ENCODE assay signal across 8 mouse cellular contexts in the genomic region with DNA sequence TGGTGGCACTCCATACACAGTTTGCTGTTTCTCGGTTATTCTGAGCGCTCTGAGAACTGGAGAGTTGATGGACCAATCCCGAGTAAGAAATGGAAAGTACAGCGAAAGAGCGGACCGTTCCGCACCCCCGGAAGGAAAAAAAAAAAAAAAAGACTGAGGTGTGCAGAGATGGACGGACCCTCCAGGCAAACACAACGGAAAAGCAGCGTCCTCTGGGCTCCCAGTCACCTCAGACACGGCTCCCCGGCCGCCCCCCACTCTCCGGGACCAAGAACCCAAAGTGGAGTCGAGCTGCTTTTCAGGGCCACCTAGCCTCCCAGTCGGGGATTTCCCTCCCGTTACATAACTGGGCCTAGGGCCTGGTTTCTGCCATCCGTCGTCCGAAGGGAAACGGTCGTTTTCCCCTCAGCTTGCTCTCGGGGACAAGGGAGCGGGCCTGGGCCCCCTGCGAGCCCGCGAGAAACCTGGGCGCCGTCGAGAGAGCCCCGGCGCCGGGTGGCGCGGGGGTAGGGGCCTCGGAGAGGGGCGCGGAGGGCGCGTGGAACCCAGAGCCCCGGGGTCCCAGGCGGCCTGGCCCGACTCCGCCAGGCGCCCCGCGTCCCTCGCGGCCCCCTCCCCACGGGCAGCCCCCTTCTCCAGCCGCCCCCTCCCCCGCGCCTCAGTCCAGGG. TPM values are rescaled to one million over a fixed set of nuclear protein-coding genes. Genes with fewer than 3 reads are reported as not detected.
DNase-seq lines count a peak whose midpoint lies in the region; ATAC-seq lines count a peak whose summit lies in the region.

No protein-coding gene starts in this region.

- intact Hi-C loops in heart, postnatal 25 days (cut with DNase I), result no loop called here

- peak; percentile 94 for DNase-seq in heart, adult 11 months
- DNase-seq in heart, postnatal 25 days (ENCODE audit: low spot score), result no peak
- DNase-seq in brain, adult 2 months (ENCODE audit: low read depth, low spot score), result peak; percentile 51
- DNase-seq in fibroblast of lung, adult 2 months (ENCODE audit: low read depth), result peak; percentile 20
- peak; percentile 16 to 22 for DNase-seq in left cerebral cortex, adult 8-10 months (ENCODE audit: low spot score in 2 of 2)
- DNase-seq in right cerebral cortex, postnatal 4 days, result peak; percentile 14

- ATAC-seq in hematopoietic stem cell, adult 5-6 weeks (replicated peaks in 1 of 2; ENCODE audit: insufficient read depth in 1 of 2, low FRiP score in 2 of 2, low TSS enrichment in 1 of 2, low read depth in 1 of 2, poor library complexity in 2 of 2, severe bottlenecking in 2 of 2), result peak; percentile 12 to 36; a peak in 3 of 4 replicates
- ATAC-seq in megakaryocyte, adult 5-6 weeks (ENCODE audit: poor library complexity, severe bottlenecking), result peak; percentile 38

RNA-seq across cellular contexts. Expression of a gene that starts 0.5 kb away (rescaled TPM):
- total RNA-seq in heart, postnatal 25 days (2021), result 10 to 100 TPM; 58.5 to 59.6 TPM
- 203 and 210 TPM in 2 replicates for total RNA-seq in hematopoietic stem cell, adult 5-6 weeks (2017)
- 100 to 1,000 TPM; 108 to 122 (median 115) TPM for total RNA-seq in left cerebral cortex, adult 8-10 months (2022)
- total RNA-seq in megakaryocyte, adult 5-6 weeks (2015), result 209 and 219 TPM in 2 replicates
- total RNA-seq in megakaryocyte, adult 5-6 weeks (2017), result 145 TPM in 2 replicates

RNA-seq across cellular contexts. Expression of a gene that starts 14.7 kb away (rescaled TPM):
- total RNA-seq in heart, postnatal 25 days (2021), result 10 to 100 TPM; 26.9 to 29.6 TPM
- total RNA-seq in hematopoietic stem cell, adult 5-6 weeks (2017), result 1,382 and 1,858 TPM in 2 replicates
- total RNA-seq in left cerebral cortex, adult 8-10 months (2022), result 10 to 100 TPM; 54.5 to 67.6 (median 58.9) TPM
- 36.6 and 56.2 TPM in 2 replicates for total RNA-seq in megakaryocyte, adult 5-6 weeks (2015)
- 280 and 284 TPM in 2 replicates for total RNA-seq in megakaryocyte, adult 5-6 weeks (2017)
